Mouse (Mus musculus) c-Kit-positive CD71-negative TER-119-negative erythroid progenitor cells, embryonic 14.5 days (primary cell): Measurements from ENCODE around the gene Gm12789.
"Not testable (repeated sequence)": the region's sequence is repeated elsewhere in the genome, so short reads cannot be mapped to it uniquely, and the experiment has no call there.

ENCODE experiments used
- DNase-seq: peaks from one replicate; pipeline ENCODE4 v3.0.0-alpha.2; 2013; ENCODE audit warnings: low read depth

The Gm12789 gene

GRCm38 (mm10) chr4:101986326-101986725, at the start of gene Gm12789:
Gm12789 (plus strand) TSS chr4:101986626.
- not testable (repeated sequence) for DNase-seq

DNA sequence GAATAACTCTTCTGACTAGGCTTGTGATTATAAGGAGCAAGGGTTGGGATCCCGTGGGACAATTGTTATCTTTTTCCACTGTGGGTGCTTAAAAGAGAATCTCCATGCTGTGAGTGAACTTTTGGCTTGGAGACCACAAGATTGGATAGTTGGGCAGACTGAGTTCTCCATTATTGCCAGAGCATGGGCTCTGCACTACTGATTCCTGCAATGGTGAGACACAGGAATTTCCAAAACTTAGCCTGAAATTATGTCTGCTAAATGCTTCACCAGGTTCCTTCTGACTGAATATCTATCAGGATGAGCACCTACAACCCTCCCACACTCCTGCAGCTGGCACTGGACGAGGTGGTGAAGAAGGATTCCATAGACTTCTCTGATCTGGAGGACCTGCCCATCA, 46.3 kb upstream of the Gm12789 start, which contains the start of gene Gm12794:
Gene Gm12794 (plus strand): TSS at position 301 of the 400 bp plus-strand sequence.
- DNase-seq: not testable (repeated sequence)

- DNase-seq: not testable (repeated sequence)
Observed at GRCm38 (mm10) chr4:101980949-101981348, 5.5 kb upstream of the Gm12789 start, which contains the start of gene Gm12790. Gm12790 (minus strand) TSS chr4:101981049.

GRCm38 (mm10) chr4:101985678-101986077, 748 bp upstream of the Gm12789 start:
- DNase-seq: no peak

GRCm38 (mm10) chr4:101997426-101997825, 11.0 kb downstream of the Gm12789 start:
- DNase-seq: no peak

DNA sequence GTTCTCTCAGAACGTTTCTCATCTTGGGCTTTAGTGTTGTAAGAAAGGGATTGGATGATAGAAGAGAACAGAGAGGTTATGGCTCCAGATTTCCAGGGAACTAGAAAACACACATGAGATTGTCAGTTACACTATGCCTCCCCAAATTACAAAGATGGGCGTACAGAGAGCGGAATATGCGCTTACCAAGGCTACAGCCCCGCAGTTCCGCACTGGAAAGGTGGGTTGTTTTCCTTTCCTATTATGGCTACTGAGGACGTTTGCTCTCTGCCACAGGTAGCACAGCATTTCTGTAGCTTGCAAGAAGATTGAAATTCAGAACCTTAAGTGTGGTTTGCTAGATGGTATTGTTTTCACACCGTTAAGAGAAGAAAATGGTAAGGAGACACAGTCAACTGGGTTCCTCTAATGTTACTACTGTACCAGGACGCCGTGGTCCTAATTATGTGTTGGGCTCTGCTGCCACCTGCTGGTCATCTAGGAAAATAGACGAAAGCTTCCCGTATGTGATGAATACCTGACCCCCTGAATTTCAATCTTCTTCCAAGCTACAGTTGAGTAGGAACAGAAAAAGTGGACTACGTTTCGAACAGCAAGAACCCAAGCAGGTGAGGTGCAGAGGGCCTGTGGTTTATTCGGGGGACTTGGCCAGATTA, 12.0 kb downstream of the Gm12789 start:
- DNase-seq: peak; percentile 59

DNA sequence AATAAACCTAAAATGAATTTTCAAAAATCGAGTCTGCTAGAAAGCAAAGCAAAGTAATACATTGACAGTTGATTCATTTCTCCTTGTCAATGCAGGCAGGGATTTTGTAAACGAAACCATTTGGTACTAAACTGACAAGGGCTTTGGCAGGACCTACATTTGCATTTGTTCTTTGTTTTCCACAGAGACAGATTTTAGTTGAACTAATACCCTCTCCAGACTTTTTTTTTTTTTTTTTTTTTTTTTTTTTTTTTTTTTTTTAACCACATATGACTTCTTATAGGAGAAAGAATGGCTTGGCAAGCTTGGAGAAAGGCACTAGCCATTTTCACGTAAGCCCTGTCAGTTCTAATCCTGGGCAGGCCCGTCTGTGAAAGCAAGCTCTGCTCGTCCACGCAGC, 40.2 kb downstream of the Gm12789 start:
- DNase-seq: no peak
